Mouse (Mus musculus): ENCODE data around the gene Ank2. TPM values are rescaled to one million over a fixed set of nuclear protein-coding genes. Genes with fewer than 3 reads are reported as not detected.

The Ank2 gene
- polyA plus RNA-seq, 1 experiment from 2014 or later = 204 TPM

DNA sequence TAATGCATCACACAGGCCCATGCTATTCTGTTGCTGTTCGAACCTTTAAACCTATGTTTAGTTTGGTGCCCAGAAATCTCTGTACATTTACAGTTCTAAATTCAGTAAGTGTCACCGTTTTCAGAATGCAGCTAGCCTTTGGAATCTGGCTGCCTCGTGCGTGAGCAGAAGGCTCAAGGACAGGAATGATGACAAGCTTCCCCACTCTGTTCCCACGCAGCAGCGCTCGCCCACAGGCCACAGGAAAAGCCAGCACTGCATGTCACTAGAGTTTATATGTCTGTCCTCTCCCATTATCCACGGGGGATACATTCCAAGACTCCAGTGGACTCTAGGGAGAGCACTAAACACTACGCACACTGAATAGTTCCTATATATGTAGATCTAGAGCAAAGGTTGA is 343.1 kb downstream of the Ank2 start:
- Histone ChIP-seq H3K36me3 (replicated peaks; ENCODE audit: control insufficient read depth, insufficient read depth) (no peaks in the 10 kb centered on the region), H3K4me2 (replicated peaks) (no peak overlapping the region), H3K9ac (no peak overlapping the region), H3K9me3 (ENCODE audit: control insufficient read depth, low read length) (no peaks in the 10 kb centered on the region), H3K4me1 (replicated peaks; ENCODE audit: control insufficient read depth, insufficient read depth, low read length) (peaks cover 3% of the 10 kb centered on the region; the same call in 1 of the 2 replicates), H3K4me3 (replicated peaks; ENCODE audit: low read length) (no peak overlapping the region), H3K27me3 (ENCODE audit: control insufficient read depth, insufficient read depth, low read length) (no peaks in the 10 kb centered on the region), H3K27ac (no peak overlapping the region)
- no peak for ATAC-seq (ENCODE audit: low FRiP score)
- no peak for DNase-seq (ENCODE audit: low spot score)
- 85% methylated on average over 9 of the region's 9 CpGs for WGBS

DNA sequence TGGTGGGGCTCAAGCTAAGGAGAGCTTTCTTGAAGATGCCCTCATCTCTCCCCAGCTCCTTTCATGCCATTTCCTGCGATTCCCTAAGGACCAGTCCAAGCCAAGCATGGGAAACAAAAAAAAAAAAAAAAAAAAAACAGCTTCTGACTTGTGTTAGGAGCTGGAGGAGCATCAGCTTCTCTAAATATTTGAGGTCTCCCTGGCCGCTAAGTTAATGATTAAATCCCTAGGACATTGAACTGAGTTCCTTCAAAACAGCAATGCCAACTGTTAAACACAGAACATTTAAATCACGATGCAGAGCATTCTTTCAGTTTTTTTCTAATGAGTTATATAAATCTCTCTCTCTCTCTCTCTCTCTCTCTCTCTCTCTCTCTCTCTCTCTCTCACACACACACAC is 345.3 kb downstream of the Ank2 start:
- H3K4me1 ChIP-seq (replicated peaks; ENCODE audit: control insufficient read depth, insufficient read depth, low read length) = no peaks in the 10 kb centered on the region
- DNase-seq (ENCODE audit: low spot score) (no peak), ATAC-seq (ENCODE audit: low FRiP score) (no peak)
- H3K4me3 ChIP-seq (replicated peaks; ENCODE audit: low read length) = no peak overlapping the region
- H3K27ac ChIP-seq = no peak overlapping the region
- no peak overlapping the region for H3K9ac ChIP-seq
- H3K4me2 ChIP-seq (replicated peaks) = no peak overlapping the region
- H3K36me3 ChIP-seq (replicated peaks; ENCODE audit: control insufficient read depth, insufficient read depth) = no peaks in the 10 kb centered on the region
- no peaks in the 10 kb centered on the region for H3K9me3 ChIP-seq (ENCODE audit: control insufficient read depth, low read length)
- H3K27me3 ChIP-seq (ENCODE audit: control insufficient read depth, insufficient read depth, low read length) = no peaks in the 10 kb centered on the region
- 73% methylated on average over 3 of the region's 3 CpGs for WGBS

DNA sequence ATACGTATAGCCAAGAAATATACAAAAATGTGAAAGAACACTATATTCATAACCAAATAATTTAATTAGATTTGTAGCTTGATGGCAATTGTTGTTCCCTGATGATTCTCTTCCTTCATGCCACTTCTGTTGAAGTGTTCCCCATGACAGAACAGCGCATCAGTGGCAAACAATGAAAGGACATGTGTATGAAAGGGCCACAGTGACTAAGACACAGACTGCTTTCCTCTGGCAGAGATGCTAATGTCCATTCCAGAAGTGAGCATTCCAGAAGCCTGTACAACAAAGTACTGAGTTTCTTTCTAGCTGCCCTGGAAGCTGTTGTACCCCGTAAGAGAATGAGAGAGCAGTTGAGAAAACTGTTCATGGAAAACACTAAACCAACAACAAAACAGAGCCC is 345.7 kb downstream of the Ank2 start:
- 74% methylated on average over 3 of the region's 3 CpGs for WGBS
- no peak for ATAC-seq (ENCODE audit: low FRiP score)
- H3K4me2 ChIP-seq (replicated peaks) = no peak overlapping the region
- no peak overlapping the region for H3K9ac ChIP-seq
- H3K27ac ChIP-seq = no peak overlapping the region
- DNase-seq (ENCODE audit: low spot score) = no peak
- H3K36me3 ChIP-seq (replicated peaks; ENCODE audit: control insufficient read depth, insufficient read depth) = no peaks in the 10 kb centered on the region
- H3K4me1 ChIP-seq (replicated peaks; ENCODE audit: control insufficient read depth, insufficient read depth, low read length) = no peaks in the 10 kb centered on the region
- no peaks in the 10 kb centered on the region for H3K27me3 ChIP-seq (ENCODE audit: control insufficient read depth, insufficient read depth, low read length)
- no peaks in the 10 kb centered on the region for H3K9me3 ChIP-seq (ENCODE audit: control insufficient read depth, low read length)
- no peak overlapping the region for H3K4me3 ChIP-seq (replicated peaks; ENCODE audit: low read length)

DNA sequence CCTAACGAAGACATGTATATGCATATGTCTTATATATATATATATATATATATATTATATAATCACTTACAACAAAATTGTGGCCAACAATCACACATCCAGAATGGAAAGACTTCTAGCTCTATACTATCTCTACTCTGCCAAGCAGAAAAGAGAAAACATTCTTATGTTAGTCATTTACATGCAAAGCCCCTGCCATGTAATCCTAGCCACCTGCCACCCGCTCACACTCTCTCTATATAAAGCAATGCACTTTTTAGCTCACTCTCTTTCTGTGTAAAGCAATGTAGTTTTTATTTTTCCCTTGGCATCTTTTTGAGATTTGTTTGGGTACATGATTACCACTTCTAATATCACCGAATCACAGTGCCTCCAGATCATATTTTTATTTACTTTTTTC is 350.5 kb downstream of the Ank2 start:
- DNase-seq (ENCODE audit: low spot score) (no peak), ATAC-seq (ENCODE audit: low FRiP score) (no peak)
- no peaks in the 10 kb centered on the region for H3K36me3 ChIP-seq (replicated peaks; ENCODE audit: control insufficient read depth, insufficient read depth)
- WGBS = 90% methylated on average over 3 of the region's 3 CpGs
- H3K27ac ChIP-seq = no peak overlapping the region
- H3K9me3 ChIP-seq (ENCODE audit: control insufficient read depth, low read length) = no peaks in the 10 kb centered on the region
- H3K4me2 ChIP-seq (replicated peaks) = no peak overlapping the region
- H3K4me3 ChIP-seq (replicated peaks; ENCODE audit: low read length) = no peak overlapping the region
- H3K27me3 ChIP-seq (ENCODE audit: control insufficient read depth, insufficient read depth, low read length) = no peaks in the 10 kb centered on the region
- no peaks in the 10 kb centered on the region for H3K4me1 ChIP-seq (replicated peaks; ENCODE audit: control insufficient read depth, insufficient read depth, low read length)
- no peak overlapping the region for H3K9ac ChIP-seq

DNA sequence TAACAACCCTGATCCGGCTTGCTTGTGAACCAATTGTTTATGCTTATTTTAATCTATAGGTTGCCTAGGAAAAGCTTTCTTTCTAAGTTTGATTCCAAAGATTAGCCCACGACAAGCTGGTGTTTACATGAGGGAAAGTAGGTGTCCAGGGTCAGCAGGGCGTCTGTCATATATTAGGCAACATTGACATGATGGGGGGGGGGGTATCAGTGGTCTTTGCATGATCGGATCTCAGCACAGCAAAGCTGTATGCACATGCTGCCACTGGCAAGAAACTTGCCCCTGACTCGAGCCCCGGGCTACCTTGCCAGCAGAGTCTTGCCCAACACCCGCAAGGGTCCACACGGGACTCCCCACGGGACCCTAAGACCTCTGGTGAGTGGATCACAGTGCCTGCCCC is 358.6 kb downstream of the Ank2 start:
- Histone ChIP-seq H3K27me3 (ENCODE audit: control insufficient read depth, insufficient read depth, low read length) (no peaks in the 10 kb centered on the region), H3K4me3 (replicated peaks; ENCODE audit: low read length) (no peak overlapping the region), H3K9me3 (ENCODE audit: control insufficient read depth, low read length) (no peaks in the 10 kb centered on the region), H3K4me2 (replicated peaks) (no peak overlapping the region), H3K9ac (no peak overlapping the region), H3K27ac (no peak overlapping the region), H3K4me1 (replicated peaks; ENCODE audit: control insufficient read depth, insufficient read depth, low read length) (no peaks in the 10 kb centered on the region), H3K36me3 (replicated peaks; ENCODE audit: control insufficient read depth, insufficient read depth) (no peaks in the 10 kb centered on the region)
- DNase-seq (ENCODE audit: low spot score) (no peak), ATAC-seq (ENCODE audit: low FRiP score) (no peak)
- 93% methylated on average over 8 of the region's 9 CpGs for WGBS

DNA sequence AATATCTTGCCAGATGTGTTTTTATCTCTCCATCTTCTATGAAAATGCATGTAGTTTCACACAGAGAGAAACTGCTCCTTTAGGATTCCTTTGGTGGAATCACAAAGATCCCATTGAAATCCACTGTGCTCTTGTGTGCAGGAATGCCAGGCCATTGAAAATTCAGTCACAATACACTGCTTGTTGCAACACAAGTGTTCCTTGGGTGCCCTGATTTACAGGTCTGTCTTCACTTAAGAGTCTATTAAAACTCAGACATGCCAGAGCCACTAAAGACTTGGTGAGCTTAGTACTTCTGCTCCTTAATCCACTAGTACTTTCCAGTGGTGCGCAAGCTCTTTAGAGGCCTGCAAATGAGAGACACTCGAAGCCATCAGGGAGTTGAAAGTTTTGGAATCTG is 359.5 kb downstream of the Ank2 start:
- 86% methylated on average over 2 of the region's 2 CpGs for WGBS

DNA sequence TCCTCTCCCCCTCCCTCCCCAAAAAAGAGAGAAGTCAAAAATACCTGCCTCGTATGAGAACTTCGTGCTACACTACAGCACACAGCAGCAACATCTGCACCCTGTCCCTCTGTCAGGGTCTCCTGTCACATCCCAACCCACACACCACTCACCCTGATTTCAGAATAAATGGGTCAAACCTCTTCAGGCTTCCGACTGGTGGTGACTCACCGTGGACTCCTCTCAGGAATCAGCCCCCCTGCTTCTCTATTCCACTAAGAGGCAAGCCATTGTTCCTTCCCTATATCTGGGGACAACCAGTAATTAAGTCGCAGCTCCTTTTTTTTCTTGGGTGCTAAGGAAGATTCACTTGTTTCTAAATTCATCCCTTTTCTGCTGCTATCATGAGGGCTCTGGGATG is 361.6 kb downstream of the Ank2 start:
- Histone ChIP-seq H3K36me3 (replicated peaks; ENCODE audit: control insufficient read depth, insufficient read depth) (no peaks in the 10 kb centered on the region), H3K9me3 (ENCODE audit: control insufficient read depth, low read length) (no peaks in the 10 kb centered on the region), H3K9ac (no peak overlapping the region), H3K27ac (no peak overlapping the region), H3K4me2 (replicated peaks) (no peak overlapping the region), H3K4me1 (replicated peaks; ENCODE audit: control insufficient read depth, insufficient read depth, low read length) (peaks cover 11% of the 10 kb centered on the region), H3K27me3 (ENCODE audit: control insufficient read depth, insufficient read depth, low read length) (no peaks in the 10 kb centered on the region), H3K4me3 (replicated peaks; ENCODE audit: low read length) (no peak overlapping the region)
- WGBS = 74% methylated on average over 5 of the region's 5 CpGs
- DNase-seq (ENCODE audit: low spot score) = no peak
- no peak for ATAC-seq (ENCODE audit: low FRiP score)

More for the DNA sequence above, 359.5 kb downstream of the Ank2 start:
- H3K4me2 ChIP-seq (replicated peaks) = no peak overlapping the region
- H3K36me3 ChIP-seq (replicated peaks; ENCODE audit: control insufficient read depth, insufficient read depth) = no peaks in the 10 kb centered on the region
- no peaks in the 10 kb centered on the region for H3K27me3 ChIP-seq (ENCODE audit: control insufficient read depth, insufficient read depth, low read length)
- H3K27ac ChIP-seq = no peak overlapping the region
- no peak overlapping the region for H3K4me3 ChIP-seq (replicated peaks; ENCODE audit: low read length)
- H3K4me1 ChIP-seq (replicated peaks; ENCODE audit: control insufficient read depth, insufficient read depth, low read length) = peaks cover 2% of the 10 kb centered on the region
- no peak; the same call in 1 of the 2 replicates for ATAC-seq (ENCODE audit: low FRiP score)
- H3K9me3 ChIP-seq (ENCODE audit: control insufficient read depth, low read length) = no peaks in the 10 kb centered on the region
- no peak overlapping the region for H3K9ac ChIP-seq
- DNase-seq (ENCODE audit: low spot score) = no peak

DNA sequence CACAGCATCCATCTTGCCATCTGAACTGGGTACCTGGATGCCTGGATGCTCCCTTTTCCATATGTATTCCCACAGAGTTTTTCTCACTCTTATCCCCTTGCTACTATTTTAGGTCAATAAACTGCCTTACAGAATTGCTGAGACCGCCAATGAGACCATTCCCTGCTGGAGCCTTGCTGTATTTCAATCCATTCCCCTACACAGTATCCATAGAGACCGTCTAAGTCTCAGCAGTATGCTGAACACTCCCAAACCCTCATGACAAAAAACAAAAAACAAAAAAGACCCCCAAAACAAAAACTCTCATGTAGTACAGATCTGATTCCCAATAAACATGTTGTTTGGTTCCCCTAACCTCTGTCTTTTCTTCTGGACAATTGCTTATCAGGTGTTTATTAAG is 365.1 kb downstream of the Ank2 start:
- H3K27me3 ChIP-seq (ENCODE audit: control insufficient read depth, insufficient read depth, low read length) = no peaks in the 10 kb centered on the region
- 44% methylated on average over 2 of the region's 2 CpGs for WGBS
- no peak overlapping the region for H3K4me2 ChIP-seq (replicated peaks)
- H3K27ac ChIP-seq = peak overlapping the region; percentile 60
- no peaks in the 10 kb centered on the region for H3K9me3 ChIP-seq (ENCODE audit: control insufficient read depth, low read length)
- H3K36me3 ChIP-seq (replicated peaks; ENCODE audit: control insufficient read depth, insufficient read depth) = no peaks in the 10 kb centered on the region
- peaks cover 22% of the 10 kb centered on the region for H3K4me1 ChIP-seq (replicated peaks; ENCODE audit: control insufficient read depth, insufficient read depth, low read length)
- no peak overlapping the region for H3K4me3 ChIP-seq (replicated peaks; ENCODE audit: low read length)
- ATAC-seq (ENCODE audit: low FRiP score) (no peak), DNase-seq (ENCODE audit: low spot score) (no peak)
- no peak overlapping the region for H3K9ac ChIP-seq

GRCm38 (mm10) chr3:127131048-127131447 is 368.1 kb downstream of the Ank2 start:
- DNase-seq (ENCODE audit: low spot score) (no peak), ATAC-seq (ENCODE audit: low FRiP score) (no peak)
- Histone ChIP-seq H3K36me3 (replicated peaks; ENCODE audit: control insufficient read depth, insufficient read depth) (no peaks in the 10 kb centered on the region), H3K27me3 (ENCODE audit: control insufficient read depth, insufficient read depth, low read length) (no peaks in the 10 kb centered on the region), H3K27ac (no peak overlapping the region), H3K4me2 (replicated peaks) (no peak overlapping the region), H3K9ac (no peak overlapping the region), H3K9me3 (ENCODE audit: control insufficient read depth, low read length) (no peaks in the 10 kb centered on the region), H3K4me1 (replicated peaks; ENCODE audit: control insufficient read depth, insufficient read depth, low read length) (peaks cover 34% of the 10 kb centered on the region), H3K4me3 (replicated peaks; ENCODE audit: low read length) (no peak overlapping the region)
- WGBS = 42% methylated on average over 3 of the region's 3 CpGs

- ATAC-seq (ENCODE audit: low FRiP score) = no peak
- Histone ChIP-seq H3K27ac (no peak overlapping the region), H3K4me1 (replicated peaks; ENCODE audit: control insufficient read depth, insufficient read depth, low read length) (peaks cover 34% of the 10 kb centered on the region), H3K36me3 (replicated peaks; ENCODE audit: control insufficient read depth, insufficient read depth) (no peaks in the 10 kb centered on the region), H3K4me2 (replicated peaks) (no peak overlapping the region), H3K9ac (no peak overlapping the region), H3K9me3 (ENCODE audit: control insufficient read depth, low read length) (no peaks in the 10 kb centered on the region), H3K27me3 (ENCODE audit: control insufficient read depth, insufficient read depth, low read length) (no peaks in the 10 kb centered on the region), H3K4me3 (replicated peaks; ENCODE audit: low read length) (no peak overlapping the region)
- WGBS = 63% methylated on average over 12 of the region's 12 CpGs
- no peak for DNase-seq (ENCODE audit: low spot score)
Observed at GRCm38 (mm10) chr3:127130167-127130770, 368.9 kb downstream of the Ank2 start.
